ENCODE assay signal across 10 mouse cellular contexts in the genomic region with DNA sequence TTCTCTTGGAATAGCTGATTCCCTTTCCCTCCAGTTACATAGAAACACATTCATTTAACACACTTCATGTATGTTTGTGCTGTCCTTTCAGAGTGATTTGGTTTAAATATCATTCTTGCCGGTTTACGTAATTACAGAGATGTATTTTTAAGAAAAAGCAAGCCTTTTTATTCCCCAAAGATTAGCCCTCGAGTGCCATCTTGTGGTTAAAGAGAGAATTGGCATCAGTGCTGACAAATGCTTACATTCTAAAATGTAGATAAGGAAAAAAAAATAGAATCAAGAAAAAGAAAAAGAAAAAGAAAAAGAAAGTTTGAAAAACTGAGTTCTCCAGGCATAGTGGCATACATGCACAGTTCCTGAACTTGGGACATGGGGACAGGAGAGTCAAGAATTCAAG. TPM values are rescaled to one million over a fixed set of nuclear protein-coding genes. Genes with fewer than 3 reads are reported as not detected.
DNase-seq lines count a peak whose midpoint lies in the region; ATAC-seq and TF ChIP-seq lines count a peak whose summit lies in the region.
"Had no signal": no experiment of that assay in that cellular context is flagged by ENCODE, and none has a peak within 500 bp of the region (broad histone marks: within the 10 kb centered on the region; RNA-seq: fewer than 3 reads in every experiment).

No protein-coding gene starts in this region.

- in situ Hi-C loops in Patski (cut with MboI; ENCODE audit: low pct_unique_long_range_greater_than_20kb): loop anchor here (10.0 kb wide), 1 partner anchor 533 kb away; no protein-coding TSS in a partner anchor

- no peaks in the 10 kb centered on the region for H3K4me1 ChIP-seq in intestine, embryonic 14.5 days (replicated peaks; ENCODE audit: control insufficient read depth, insufficient read depth, low read length)
- H3K4me1 ChIP-seq in intestine, embryonic 16.5 days (ENCODE audit: control insufficient read depth, insufficient read depth, low read length): peaks cover 4% of the 10 kb centered on the region; the same call in 1 of the 2 replicates
- H3K4me1 ChIP-seq in embryonic facial prominence, embryonic 10.5 days: 0 out of 2 replicates have a peak, but pooled peaks cover 5% of the 10 kb centered on the region
- H3K4me1 ChIP-seq: limb, embryonic 12.5 days had no signal

- H3K9ac ChIP-seq in intestine, embryonic 14.5 days (ENCODE audit: low read length): no peak overlapping the region
- H3K9ac ChIP-seq in intestine, embryonic 16.5 days (ENCODE audit: low read depth, low read length): no peak overlapping the region
- H3K9ac ChIP-seq: limb, embryonic 12.5 days had no signal

- H3K36me3 ChIP-seq in intestine, embryonic 14.5 days (ENCODE audit: control insufficient read depth, insufficient read depth, low read length): no peaks in the 10 kb centered on the region
- no peaks in the 10 kb centered on the region for H3K36me3 ChIP-seq in intestine, embryonic 16.5 days (ENCODE audit: control insufficient read depth, insufficient read depth, low read length)
- H3K36me3 ChIP-seq in embryonic facial prominence, embryonic 10.5 days (replicated peaks): no peaks in the 10 kb centered on the region
- H3K36me3 ChIP-seq: limb, embryonic 12.5 days had no signal

- POLR2A ChIA-PET in Patski (lab: Charles Lee): no interaction called here

- TF ChIP-seq CTCF in Patski (IDR thresholded peaks at IDR 0.05): peak; percentile 58

- peak overlapping the region; percentile 4; the same call in 1 of the 2 replicates for H3K27ac ChIP-seq in intestine, embryonic 14.5 days (ENCODE audit: low read depth)
- no peak overlapping the region for H3K27ac ChIP-seq in intestine, embryonic 16.5 days (ENCODE audit: low read length)
- peak overlapping the region; percentile 49; the same call in 1 of the 2 replicates for H3K27ac ChIP-seq in embryonic facial prominence, embryonic 10.5 days (replicated peaks)
- H3K27ac ChIP-seq: limb, embryonic 12.5 days had no signal

- no peaks in the 10 kb centered on the region for H3K9me3 ChIP-seq in intestine, embryonic 14.5 days (ENCODE audit: control insufficient read depth, low read length)
- H3K9me3 ChIP-seq in intestine, embryonic 16.5 days (ENCODE audit: control insufficient read depth, low read length): no peaks in the 10 kb centered on the region
- H3K9me3 ChIP-seq in embryonic facial prominence, embryonic 10.5 days: no peaks in the 10 kb centered on the region
- H3K9me3 ChIP-seq: limb, embryonic 12.5 days had no signal

- no peak overlapping the region for H3K4me3 ChIP-seq in intestine, embryonic 14.5 days (ENCODE audit: low read depth, low read length)
- H3K4me3 ChIP-seq in intestine, embryonic 16.5 days (ENCODE audit: low read length): no peak overlapping the region
- H3K4me3 ChIP-seq in embryonic facial prominence, embryonic 10.5 days: no peak overlapping the region
- H3K4me3 ChIP-seq: limb, embryonic 12.5 days had no signal

- DNase-seq in intestine, embryonic 14.5 days (ENCODE audit: low spot score): peak; percentile 72
- DNase-seq in A20 (ENCODE audit: low read depth, low spot score) (peak; percentile 22), Patski (ENCODE audit: low read depth, low spot score) (no peak)
- peak; percentile 37 for DNase-seq in embryonic facial prominence, embryonic 10.5 days (ENCODE audit: low spot score)
- DNase-seq in layer of hippocampus, adult 9-10 months (ENCODE audit: low spot score): peak; percentile 37
- DNase-seq in skeletal muscle tissue, adult 2 months (ENCODE audit: low read depth, low spot score): peak; percentile 37
- DNase-seq in ovary, postnatal 10 days (ENCODE audit: low spot score): no peak

- CTCF ChIA-PET in Patski (lab: Charles Lee): interaction anchor here (1.4 kb wide), 1 partner anchor 529 kb away, joined by 3 read pairs; no protein-coding TSS in a partner anchor

- 1% methylated on average over 3 of the region's 3 CpGs for WGBS in intestine, embryonic 14.5 days
- WGBS in intestine, embryonic 16.5 days: 3% methylated on average over 3 of the region's 3 CpGs
- WGBS in embryonic facial prominence, embryonic 10.5 days: 12% methylated on average over 3 of the region's 3 CpGs

- H3K4me2 ChIP-seq in intestine, embryonic 14.5 days (ENCODE audit: low read length): no peak overlapping the region
- H3K4me2 ChIP-seq in intestine, embryonic 16.5 days (ENCODE audit: low read depth, low read length): no peak overlapping the region
- H3K4me2 ChIP-seq: limb, embryonic 12.5 days had no signal

- no peak for ATAC-seq in intestine, embryonic 14.5 days (replicated peaks; ENCODE audit: low FRiP score, low TSS enrichment, low read depth)
- no peak for ATAC-seq in intestine, embryonic 16.5 days
- no peak for ATAC-seq in Patski

- H3K27me3 ChIP-seq in intestine, embryonic 14.5 days (replicated peaks; ENCODE audit: control insufficient read depth, insufficient read depth, low read length): no peaks in the 10 kb centered on the region
- H3K27me3 ChIP-seq in intestine, embryonic 16.5 days (replicated peaks; ENCODE audit: control insufficient read depth, insufficient read depth, low read length): no peaks in the 10 kb centered on the region
- H3K27me3 ChIP-seq in Patski: no peaks in the 10 kb centered on the region
- no peaks in the 10 kb centered on the region for H3K27me3 ChIP-seq in embryonic facial prominence, embryonic 10.5 days (replicated peaks; ENCODE audit: low read depth, poor library complexity, severe bottlenecking)

RNA-seq across cellular contexts. Expression of gene Ube2u, which starts 59.2 kb away (rescaled TPM):
- 0.12 and 0.23 TPM in 2 replicates for polyA plus RNA-seq in intestine, embryonic 14.5 days (2014; fragmentation: Nextera tagmentation; extraction: Ambion mirVana)
- polyA plus RNA-seq in intestine, embryonic 16.5 days (2015; fragmentation: Nextera tagmentation; extraction: Ambion mirVana): not detected in 2 replicates
- polyA plus RNA-seq in Patski (2021): not detected
- 0.59 and 0.73 TPM in 2 replicates for polyA plus RNA-seq in embryonic facial prominence, embryonic 10.5 days (2016; fragmentation: Nextera tagmentation; extraction: Ambion mirVana)
- polyA plus RNA-seq: small intestine, adult 2 months had no signal

Comparison
In these comparisons a context has a peak if more than half of its experiments do, and no peak if none do; other contexts are left out.
1. DNase-seq: peak in intestine, embryonic 14.5 days (single experiment), A20 (single experiment), embryonic facial prominence, embryonic 10.5 days (single experiment), layer of hippocampus, adult 9-10 months (single experiment) and skeletal muscle tissue, adult 2 months (single experiment); none in Patski (single experiment) and ovary, postnatal 10 days (single experiment).